In the genomic region with DNA sequence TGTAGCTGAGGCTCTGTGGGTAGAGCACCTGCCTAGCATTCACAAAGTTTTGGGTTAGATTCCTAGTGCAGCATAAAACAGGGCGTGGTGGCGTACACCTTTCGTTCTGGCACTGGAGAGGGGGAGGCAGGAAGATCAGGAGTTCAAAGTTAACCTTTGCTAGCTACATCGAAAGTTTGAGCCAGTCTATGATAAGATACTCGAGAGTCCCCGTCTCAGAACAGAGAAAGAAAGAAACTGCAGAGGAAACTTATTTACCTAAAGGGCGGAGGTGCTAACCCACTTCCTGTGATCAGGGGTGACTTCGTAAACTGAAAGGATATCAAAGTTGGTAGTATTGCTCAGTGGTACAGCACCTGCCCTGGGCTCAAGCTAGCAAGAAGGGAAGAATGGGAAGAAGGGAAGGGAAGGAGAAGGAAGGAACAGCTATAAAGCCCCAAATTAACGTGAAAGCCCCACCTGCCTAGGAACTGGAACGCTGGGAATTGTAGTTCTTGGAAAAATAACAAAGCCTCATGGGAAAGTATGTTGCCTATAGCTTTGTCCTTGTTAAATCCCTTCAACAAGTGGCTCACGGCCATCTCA, we compare ENCODE assay signal across 8 mouse cellular contexts. TPM values are rescaled to one million over a fixed set of nuclear protein-coding genes. Genes with fewer than 3 reads are reported as not detected.
DNase-seq lines count a peak whose midpoint lies in the region; ATAC-seq lines count a peak whose summit lies in the region.

No protein-coding gene starts in this region.

- peak overlapping the region; percentile 35; the same call in 1 of the 2 replicates for H3K4me2 ChIP-seq in forebrain, embryonic 11.5 days (ENCODE audit: low read depth, low read length, severe bottlenecking)
- H3K4me2 ChIP-seq in liver, embryonic 12.5 days, result peak overlapping the region; percentile 58

- intact Hi-C loops in left cerebral cortex, postnatal 14 days (cut with DNase I), result no loop called here

- H3K4me1 ChIP-seq in forebrain, embryonic 11.5 days (replicated peaks; ENCODE audit: control insufficient read depth, insufficient read depth, low read length), result peaks cover 7% of the 10 kb centered on the region
- H3K4me1 ChIP-seq in liver, embryonic 12.5 days, result peaks cover 27% of the 10 kb centered on the region

- peak; percentile 59 for ATAC-seq in frontal cortex, adult (ENCODE audit: low TSS enrichment)
- ATAC-seq in CD4-positive, CD25-positive, alpha-beta regulatory T cell, adult 4 months, result peak; percentile 90
- ATAC-seq in forebrain, embryonic 11.5 days (replicated peaks; ENCODE audit: low FRiP score), result peak; percentile 67; the same call in 1 of the 2 replicates
- ATAC-seq in liver, embryonic 12.5 days, result 0 out of 2 replicates have a peak, but pooled peaks have one; percentile 17
- peak; percentile 85 for ATAC-seq in neutrophil, adult 5-6 weeks (ENCODE audit: extremely low read depth, insufficient number of reproducible peaks, low FRiP score, poor library complexity, severe bottlenecking)

- H3K4me3 ChIP-seq in forebrain, embryonic 11.5 days (ENCODE audit: low read depth, low read length), result peak overlapping the region; percentile 15; the same call in 1 of the 2 replicates
- H3K4me3 ChIP-seq in liver, embryonic 12.5 days, result peak overlapping the region; percentile 47

- H3K36me3 ChIP-seq in forebrain, embryonic 11.5 days (ENCODE audit: control insufficient read depth, insufficient read depth, low read length), result no peaks in the 10 kb centered on the region
- no peaks in the 10 kb centered on the region for H3K36me3 ChIP-seq in liver, embryonic 12.5 days

- H3K9ac ChIP-seq in forebrain, embryonic 11.5 days (ENCODE audit: low read length), result no peak overlapping the region; the same call in 1 of the 2 replicates
- H3K9ac ChIP-seq in liver, embryonic 12.5 days, result peak overlapping the region; percentile 37; the same call in 1 of the 2 replicates

- no peaks in the 10 kb centered on the region for H3K27me3 ChIP-seq in forebrain, embryonic 11.5 days (ENCODE audit: control insufficient read depth, insufficient read depth, low read length)
- no peaks in the 10 kb centered on the region for H3K27me3 ChIP-seq in liver, embryonic 12.5 days (replicated peaks)

- 53% methylated on average over 11 of the region's 11 CpGs for WGBS in forebrain, embryonic 11.5 days
- 30% methylated on average over 11 of the region's 11 CpGs for WGBS in liver, embryonic 12.5 days (ENCODE audit: insufficient replicate concordance)

- H3K27ac ChIP-seq in forebrain, embryonic 11.5 days (ENCODE audit: low read depth, low read length), result no peak overlapping the region
- H3K27ac ChIP-seq in liver, embryonic 12.5 days, result 0 out of 2 replicates have a peak overlapping the region, but pooled peaks have one; percentile 0

- no peaks in the 10 kb centered on the region for H3K9me3 ChIP-seq in forebrain, embryonic 11.5 days (ENCODE audit: control insufficient read depth, low read length)
- no peaks in the 10 kb centered on the region for H3K9me3 ChIP-seq in liver, embryonic 12.5 days (replicated peaks)

- no peak for DNase-seq in frontal cortex, postnatal 10 days (ENCODE audit: low spot score in 2 of 2)
- DNase-seq in forebrain, embryonic 11.5 days (ENCODE audit: low spot score), result no peak
- no peak for DNase-seq in left cerebral cortex, postnatal 14 days (ENCODE audit: low spot score in 2 of 2)
- no peak for DNase-seq in left cerebral cortex, adult 8-10 months (ENCODE audit: low spot score in 2 of 2)

RNA-seq across cellular contexts. Expression of gene Enpp1, which starts 42.4 kb away (rescaled TPM):
- 10 to 100 TPM in 1 of 2 experiments, 1 to 10 TPM in 1; 9.4 to 11.0 TPM for polyA plus RNA-seq in CD4-positive, CD25-positive, alpha-beta regulatory T cell, adult 4 months (2017; shearing (Covaris generic))
- polyA plus RNA-seq in forebrain, embryonic 11.5 days (2014; fragmentation: Nextera tagmentation; extraction: Ambion mirVana), result 0.71 and 0.89 TPM in 2 replicates
- 1.5 and 2.1 TPM in 2 replicates for polyA plus RNA-seq in liver, embryonic 12.5 days (2016; fragmentation: Nextera tagmentation; extraction: Ambion mirVana)
- 13.7 and 16.8 TPM in 2 replicates for total RNA-seq in neutrophil, adult 5-6 weeks (2017)
- 1 to 10 TPM; 4.1 to 5.2 TPM for total RNA-seq in left cerebral cortex, postnatal 14 days (2021)
- 1 to 10 TPM; 4.5 to 5.5 (median 4.6) TPM for total RNA-seq in left cerebral cortex, adult 8-10 months (2022)

Comparison
In these comparisons a context has a peak if more than half of its experiments do, and no peak if none do; other contexts are left out.
1. ATAC-seq: peak in every context shown above with its lines; median percentile 90 in CD4-positive, CD25-positive, alpha-beta regulatory T cell, adult 4 months; 85 in neutrophil, adult 5-6 weeks; 67 in forebrain, embryonic 11.5 days; 59 in frontal cortex, adult; 17 in liver, embryonic 12.5 days.